Mouse (Mus musculus): ENCODE results near the gene Mthfd1l. TPM values are rescaled to one million over a fixed set of nuclear protein-coding genes. Genes with fewer than 3 reads are reported as not detected.

The Mthfd1l gene
- total RNA-seq, 2 experiments from 2014 or later: 8.0 to 9.1 TPM

GRCm38 (mm10) chr10:4145080-4145807, 172.3 kb downstream of the Mthfd1l start:
- DNase-seq (ENCODE audit: low spot score in 2 of 2): no peak

DNA sequence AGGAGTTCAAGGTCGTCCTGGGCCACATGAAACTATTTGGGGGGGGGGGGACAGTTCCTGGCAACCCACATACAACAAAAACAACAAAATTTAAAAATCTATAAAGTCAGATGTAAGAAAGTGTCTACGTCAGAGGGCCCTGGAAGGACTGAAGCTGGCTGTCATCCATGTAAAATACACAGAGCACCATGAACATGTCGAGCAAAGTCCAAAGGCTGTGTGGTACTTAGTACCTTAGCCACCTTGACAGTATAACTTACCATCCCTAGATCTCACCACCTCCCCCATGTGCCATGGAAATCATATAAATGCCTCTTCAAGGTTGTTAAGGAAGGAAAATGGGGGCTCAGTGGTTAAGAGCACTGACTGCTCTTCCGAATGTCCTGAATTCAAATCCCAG, 174.0 kb downstream of the Mthfd1l start:
- no peak for DNase-seq (ENCODE audit: low spot score in 2 of 2)

- no peak for DNase-seq (ENCODE audit: low spot score in 2 of 2)
Measured at GRCm38 (mm10) chr10:4151159-4151558, 178.2 kb downstream of the Mthfd1l start.

- DNase-seq (ENCODE audit: low spot score in 2 of 2): no peak
Measured at GRCm38 (mm10) chr10:4151862-4152776, 179.2 kb downstream of the Mthfd1l start.

DNA sequence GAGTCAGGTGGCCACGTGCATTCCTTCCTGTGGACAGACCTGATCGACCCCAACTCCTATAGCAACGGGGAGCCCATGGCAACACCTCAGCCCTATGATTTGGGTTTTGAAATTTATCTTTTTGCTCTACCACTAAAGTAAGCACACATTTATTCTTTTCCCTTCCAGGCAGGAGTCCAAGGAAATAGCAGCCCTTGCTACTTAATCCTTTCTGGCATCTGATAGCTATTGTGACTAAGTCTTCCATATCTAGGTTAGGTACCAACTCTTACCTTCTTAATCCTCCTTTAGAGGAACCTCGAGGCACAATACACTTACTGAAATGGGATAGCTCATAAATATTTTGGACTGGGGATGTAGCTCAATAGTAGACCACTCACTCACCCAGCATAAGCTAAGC, 180.1 kb downstream of the Mthfd1l start:
- DNase-seq (ENCODE audit: low spot score in 2 of 2): no peak

DNA sequence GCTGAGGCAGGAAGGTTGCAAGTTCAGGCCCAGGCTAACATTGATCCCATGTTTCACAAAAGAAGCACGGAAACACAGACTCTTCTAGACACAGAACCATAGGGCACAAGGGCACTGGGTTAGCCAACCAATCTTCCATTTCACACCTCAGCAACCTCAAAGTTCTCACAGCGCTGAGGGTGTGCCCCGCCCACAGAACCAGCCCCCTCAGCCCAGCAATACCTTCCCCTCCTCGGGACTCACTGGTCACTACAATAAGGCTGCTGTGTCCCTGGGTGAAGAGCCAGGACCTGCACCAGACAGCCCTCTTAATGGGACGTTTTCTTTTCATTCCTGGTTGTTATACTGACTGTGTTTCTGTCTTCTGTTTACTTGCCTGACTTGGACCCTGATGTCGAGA, 181.1 kb downstream of the Mthfd1l start:
- no peak for DNase-seq (ENCODE audit: low spot score in 2 of 2)

DNA sequence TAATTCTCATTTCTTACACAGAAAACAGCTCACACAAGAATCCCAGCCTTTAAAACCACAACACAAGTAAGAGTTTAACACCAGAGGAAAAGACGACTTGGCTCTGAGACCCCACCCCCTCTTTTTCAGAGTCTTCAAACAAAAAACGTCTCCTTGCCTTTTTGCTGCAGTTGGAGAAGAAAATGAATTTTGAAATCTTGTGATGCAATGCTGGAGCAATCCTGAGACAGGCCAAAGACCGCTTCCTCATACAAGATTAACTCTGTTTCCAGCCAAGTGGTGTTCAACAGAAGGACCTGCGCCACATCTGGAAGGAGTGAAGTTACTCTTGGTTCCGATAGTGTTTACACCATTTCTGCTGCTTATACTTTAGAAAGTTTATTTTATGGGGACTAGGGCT, 182.6 kb downstream of the Mthfd1l start:
- no peak for DNase-seq (ENCODE audit: low spot score in 2 of 2)

DNA sequence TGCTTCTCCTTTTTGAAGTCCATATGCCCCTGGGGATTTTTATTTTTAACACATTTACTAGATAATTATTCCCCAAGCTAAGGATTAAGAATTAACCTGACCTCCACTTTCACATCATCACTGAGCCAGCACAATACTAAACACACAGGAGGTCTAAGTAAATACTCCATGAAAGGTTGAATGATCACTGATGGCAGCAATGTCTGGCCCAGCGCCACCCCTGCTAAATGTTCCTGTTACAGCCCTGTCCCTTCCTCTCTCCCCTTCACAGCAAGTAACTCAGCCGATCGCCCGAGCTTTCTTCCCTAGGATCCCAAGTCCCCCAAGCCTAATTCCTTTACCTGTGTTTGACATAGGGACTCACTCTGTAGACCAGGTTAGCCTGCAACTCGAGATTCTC, 185.6 kb downstream of the Mthfd1l start:
- no peak for DNase-seq (ENCODE audit: low spot score in 2 of 2)

- DNase-seq (ENCODE audit: low spot score in 2 of 2): no peak
Measured at GRCm38 (mm10) chr10:4159541-4160090, 186.7 kb downstream of the Mthfd1l start.

DNA sequence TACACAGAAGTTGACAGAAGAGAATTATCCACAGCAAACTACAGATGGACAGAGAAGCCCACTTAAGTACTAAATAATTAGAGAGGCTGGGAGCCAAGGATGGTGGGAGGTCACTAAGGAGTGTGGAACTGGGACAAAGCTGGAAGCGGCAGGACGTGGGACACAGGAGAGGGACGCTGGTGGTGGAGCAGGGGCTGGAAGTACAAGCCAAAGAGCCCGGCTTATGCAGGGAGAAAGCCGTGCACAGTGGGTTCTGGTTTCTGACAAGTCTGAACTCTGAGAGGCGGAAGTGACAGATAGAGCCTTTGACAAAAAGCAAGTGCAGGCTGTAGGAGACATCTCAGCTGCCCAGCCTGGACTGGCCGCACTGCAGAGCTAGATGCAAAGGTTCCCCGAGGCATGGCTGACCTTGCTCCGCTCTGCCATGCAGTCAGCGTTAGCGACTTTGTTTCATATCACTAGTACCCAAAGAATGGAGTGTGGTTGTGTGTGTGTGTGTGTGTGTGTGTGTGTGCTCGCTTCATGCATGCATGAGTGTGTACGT, 187.4 kb downstream of the Mthfd1l start:
- no peak for DNase-seq (ENCODE audit: low spot score in 2 of 2)

DNA sequence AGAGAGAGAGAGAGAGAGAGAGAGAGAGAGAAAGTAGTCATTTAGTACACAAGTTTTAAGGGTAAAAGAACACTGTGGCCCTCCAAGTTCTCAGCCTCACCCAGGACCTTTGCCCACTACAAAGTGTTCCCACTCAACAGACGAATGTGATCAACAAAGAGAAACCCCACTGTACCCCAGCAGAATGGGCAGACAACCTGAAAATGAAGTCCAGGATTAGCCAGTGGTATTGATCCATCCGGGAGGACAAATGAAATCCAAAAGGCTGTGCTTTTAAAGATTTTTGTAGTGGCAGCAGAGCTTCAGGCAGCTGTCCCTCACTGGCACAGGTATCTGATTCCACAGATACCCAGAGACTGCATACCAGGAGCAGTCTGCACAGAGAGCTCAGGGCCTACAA, 189.1 kb downstream of the Mthfd1l start:
- DNase-seq (ENCODE audit: low spot score in 2 of 2): no peak

DNA sequence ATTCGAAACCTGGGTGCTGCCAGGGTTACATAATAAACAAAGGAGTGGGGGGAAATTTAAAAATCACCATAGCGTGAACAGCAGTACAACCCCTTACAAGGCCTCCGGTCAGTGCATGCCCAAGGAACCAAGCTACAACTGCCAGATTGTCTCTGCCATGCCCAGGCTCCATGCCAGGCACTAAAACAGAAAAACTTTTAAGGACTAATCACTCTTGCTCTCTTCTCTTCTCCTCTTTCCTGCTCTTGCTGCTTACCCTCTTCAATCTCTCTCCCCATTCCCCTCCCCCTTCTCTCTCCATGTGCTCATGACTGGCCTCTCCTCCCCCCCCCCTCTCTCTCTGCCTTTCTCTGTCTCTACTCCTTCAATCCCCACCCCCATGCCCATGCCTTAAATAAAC, 190.1 kb downstream of the Mthfd1l start:
- no peak for DNase-seq (ENCODE audit: low spot score in 2 of 2)

DNA sequence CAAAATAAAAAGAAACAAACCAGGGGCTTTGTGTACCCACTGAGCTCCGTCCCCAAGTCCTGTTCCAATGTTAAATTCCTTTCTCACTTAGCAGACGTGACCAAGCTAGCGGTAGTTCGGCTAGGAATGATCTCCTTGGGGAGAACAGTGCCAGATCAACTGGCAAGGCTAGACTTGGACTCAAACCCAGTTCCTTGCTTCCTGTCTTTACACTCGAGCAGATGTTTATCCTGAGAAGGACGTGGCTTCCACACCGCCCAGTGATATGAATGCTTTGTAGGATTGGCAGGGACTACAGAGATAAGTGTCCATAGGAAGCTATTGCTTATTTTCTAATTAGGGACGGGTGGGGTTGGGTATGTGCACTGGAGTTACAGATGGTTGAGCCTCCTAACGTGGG, 191.8 kb downstream of the Mthfd1l start:
- DNase-seq (ENCODE audit: low spot score in 2 of 2): no peak

DNA sequence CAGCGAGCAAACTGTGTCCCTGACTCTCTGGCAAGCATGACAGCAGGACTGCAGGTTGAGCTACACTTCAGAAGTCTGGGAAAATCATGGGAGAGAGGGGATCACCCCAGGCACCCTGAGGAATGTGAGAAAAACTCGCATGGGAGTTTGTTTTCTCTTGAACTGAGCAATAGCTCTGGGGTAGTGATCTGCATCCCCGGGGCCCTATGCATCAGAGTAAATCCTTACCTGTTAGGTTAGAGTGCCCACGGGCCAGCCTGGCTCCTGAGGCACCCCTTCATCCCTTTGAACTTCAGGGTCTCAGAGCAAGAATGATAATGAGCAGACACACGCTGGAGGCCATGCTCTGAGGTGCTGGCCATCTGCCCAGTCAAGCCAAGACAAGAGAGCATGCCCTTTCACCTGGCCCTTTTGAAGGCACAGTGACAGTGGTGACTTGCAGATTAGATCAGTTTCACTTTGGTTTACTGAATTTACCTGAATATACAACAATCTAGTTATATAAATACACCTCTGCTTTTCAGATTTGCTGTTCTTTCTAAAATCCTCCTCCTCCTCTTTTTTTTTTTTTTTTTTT, 195.4 kb downstream of the Mthfd1l start:
- no peak for DNase-seq (ENCODE audit: low spot score in 2 of 2)

DNA sequence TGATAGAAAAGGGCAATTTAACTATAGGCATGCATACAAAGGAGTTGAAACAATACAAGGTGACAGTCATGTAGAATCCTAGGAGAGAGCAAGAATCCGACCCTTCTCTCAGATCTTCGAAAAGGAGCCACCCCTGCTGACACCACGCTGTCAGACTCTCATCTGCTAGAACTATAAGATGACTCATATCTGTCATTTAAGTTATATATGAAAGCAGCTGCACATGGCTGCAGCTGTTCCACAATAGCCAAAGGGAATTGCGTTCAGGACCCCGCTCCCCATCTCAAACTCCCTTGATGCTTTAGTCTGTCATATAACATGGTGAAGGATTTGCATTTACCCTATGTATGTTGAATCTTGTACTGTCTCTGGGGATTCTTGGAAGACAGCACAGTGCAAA, 201.3 kb downstream of the Mthfd1l start:
- no peak for DNase-seq (ENCODE audit: low spot score in 2 of 2)

GRCm38 (mm10) chr10:4174717-4175116, 201.8 kb downstream of the Mthfd1l start:
- no peak for DNase-seq (ENCODE audit: low spot score in 2 of 2)

- DNase-seq (ENCODE audit: low spot score in 2 of 2): no peak
Measured at GRCm38 (mm10) chr10:4177285-4177684, 204.4 kb downstream of the Mthfd1l start.

- no peak for DNase-seq (ENCODE audit: low spot score in 2 of 2)
Measured at GRCm38 (mm10) chr10:4179049-4179790, 206.3 kb downstream of the Mthfd1l start.

DNA sequence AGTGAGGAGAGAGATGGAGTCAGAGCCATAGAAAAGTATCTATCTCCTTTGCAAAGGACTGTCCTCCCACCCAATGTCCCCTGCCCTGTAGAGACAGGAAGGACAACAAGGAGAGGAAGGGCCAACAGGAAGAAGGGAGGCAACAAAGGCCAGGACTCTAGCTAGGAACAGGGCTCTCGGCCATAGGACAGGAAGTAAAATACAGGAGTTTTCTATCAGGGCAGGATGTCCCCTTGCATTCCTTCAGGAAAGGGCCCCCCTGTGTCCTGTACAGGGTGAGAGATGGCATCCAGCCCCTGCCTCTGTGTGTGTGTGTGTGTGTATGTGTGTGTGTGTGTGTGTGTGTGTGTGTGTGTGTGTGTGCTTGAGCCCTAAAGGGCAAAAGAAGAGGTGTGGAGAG, 209.0 kb downstream of the Mthfd1l start:
- DNase-seq (ENCODE audit: low spot score in 2 of 2): no peak

- no peak for DNase-seq (ENCODE audit: low spot score in 2 of 2)
Measured at GRCm38 (mm10) chr10:4182406-4182805, 209.5 kb downstream of the Mthfd1l start.
